Mouse (Mus musculus) T-helper 1 cell (primary cell): ENCODE results near the gene Slc26a6.

Source experiments
- in situ Hi-C: fragments of 300-600 bp; cut with MboI, MseI; formaldehyde crosslinking; loops from one replicate; pipeline ENCODE4 v1.15.1; 2025; ENCODE audit warnings: high pct_unique_total_duplicates

The Slc26a6 gene

DNA sequence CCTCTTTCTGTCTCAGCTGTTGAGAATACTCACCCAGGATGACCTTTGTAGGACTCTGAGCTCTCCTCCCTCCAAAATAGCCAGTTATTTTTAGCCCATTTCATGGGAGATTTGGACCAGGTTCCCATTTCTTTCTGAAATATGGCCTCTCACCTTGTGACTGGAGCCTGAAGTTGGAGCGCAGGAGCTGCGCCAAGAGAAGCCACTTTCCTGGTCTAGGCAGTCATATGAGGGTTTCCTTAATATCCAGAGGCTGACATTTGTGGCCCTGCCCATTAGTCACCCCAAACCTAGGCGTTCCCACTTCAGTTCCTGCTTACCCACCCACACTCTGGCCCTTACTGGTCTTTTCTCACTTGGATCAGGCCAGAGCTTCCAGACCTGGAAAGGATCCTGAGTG lies at the start of gene Slc26a6:
Slc26a6 (plus strand) TSS at position 308 of the 400 bp plus-strand sequence.
- in situ Hi-C loops: loop anchor here (10.0 kb wide), 1 partner anchor 242 kb away; the partner anchor contains the start of gene Plxnb1

DNA sequence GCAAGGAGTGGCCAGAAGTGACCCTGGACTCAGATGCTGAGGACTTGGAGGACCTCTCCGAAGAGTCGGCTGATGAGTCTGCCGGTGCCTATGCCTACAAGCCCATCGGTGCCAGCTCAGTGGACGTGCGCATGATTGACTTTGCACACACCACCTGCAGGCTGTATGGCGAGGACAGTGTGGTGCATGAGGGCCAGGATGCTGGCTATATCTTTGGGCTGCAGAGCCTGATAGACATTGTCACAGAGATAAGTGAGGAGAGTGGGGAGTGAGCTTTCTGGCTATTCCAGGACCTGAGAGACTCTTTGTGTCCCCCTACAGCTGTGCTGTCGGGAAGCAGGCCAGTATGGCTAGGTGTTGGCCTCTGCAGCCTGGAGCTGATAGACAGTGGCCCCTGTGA lies 47.3 kb upstream of the Slc26a6 start:
- in situ Hi-C loops: no loop called here

- in situ Hi-C loops: no loop called here
Observed at GRCm38 (mm10) chr9:108806379-108806778, 46.7 kb upstream of the Slc26a6 start.

DNA sequence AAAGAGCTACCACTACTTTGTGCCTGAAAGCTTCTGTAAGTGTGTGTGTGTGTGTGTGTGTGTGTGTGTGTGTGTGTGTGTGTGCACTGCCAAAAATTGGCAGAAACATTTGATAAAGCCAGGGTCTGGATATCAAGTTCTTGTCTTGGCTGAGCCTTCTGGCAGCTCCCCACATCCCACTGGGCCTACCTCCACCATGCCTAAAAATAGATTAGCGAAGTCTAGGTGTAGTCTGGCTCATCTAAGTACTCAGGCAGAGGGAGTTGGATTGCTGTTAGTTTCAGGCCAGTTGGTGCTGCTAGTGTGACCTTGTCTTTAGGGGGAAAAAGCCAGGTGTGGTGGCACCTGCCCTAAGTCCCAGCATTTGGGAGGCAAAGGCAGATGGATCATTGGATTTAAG lies 46.3 kb upstream of the Slc26a6 start:
- in situ Hi-C loops: no loop called here

DNA sequence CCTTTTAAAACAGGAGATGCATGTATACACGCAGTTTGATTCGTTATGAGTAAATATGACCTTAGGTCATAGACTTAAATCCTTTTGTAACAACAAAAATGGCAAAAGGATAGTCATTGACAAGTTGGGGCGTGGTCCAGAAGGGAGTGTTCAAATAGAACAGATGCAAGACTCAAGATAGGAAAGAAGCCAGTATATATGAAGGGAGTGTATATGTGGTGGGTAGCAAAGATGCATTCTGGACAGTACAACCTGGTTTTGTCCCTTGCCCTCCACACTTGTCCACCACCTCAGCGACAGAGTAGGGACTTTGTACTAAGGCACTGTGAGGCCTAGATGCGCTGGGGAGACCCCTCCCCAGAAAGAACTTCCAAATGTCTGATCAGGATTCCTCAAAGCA lies 45.4 kb upstream of the Slc26a6 start:
- in situ Hi-C loops: no loop called here

- in situ Hi-C loops: no loop called here
Observed at GRCm38 (mm10) chr9:108808163-108808665, 44.9 kb upstream of the Slc26a6 start, which contains the start of gene Nckipsd. Gene Nckipsd, plus strand, starts transcription at chr9:108808368.

DNA sequence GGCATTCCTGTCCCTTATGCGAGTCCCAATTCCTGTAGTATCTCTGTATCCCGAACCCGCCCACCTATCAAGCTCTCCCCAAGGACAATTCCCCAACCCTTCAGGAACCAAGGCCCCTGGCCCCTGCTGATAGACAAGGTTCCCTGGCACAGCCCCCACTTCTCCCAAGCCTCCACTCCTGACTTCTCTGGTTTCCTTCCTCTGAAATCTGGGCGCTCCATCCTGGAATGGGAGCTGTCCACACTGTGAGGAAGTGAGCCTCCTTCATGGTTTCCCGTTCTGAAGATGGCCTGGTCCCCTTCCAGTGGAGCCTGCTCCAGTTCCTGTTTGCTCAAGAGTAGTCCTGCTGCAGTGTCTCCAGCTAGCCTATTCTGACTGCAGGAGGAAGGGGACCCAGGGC lies 43.9 kb upstream of the Slc26a6 start:
- in situ Hi-C loops: no loop called here

GRCm38 (mm10) chr9:108809723-108810122 lies 43.4 kb upstream of the Slc26a6 start:
- in situ Hi-C loops: no loop called here

- in situ Hi-C loops: no loop called here
Observed at GRCm38 (mm10) chr9:108810516-108810915, 42.6 kb upstream of the Slc26a6 start.

DNA sequence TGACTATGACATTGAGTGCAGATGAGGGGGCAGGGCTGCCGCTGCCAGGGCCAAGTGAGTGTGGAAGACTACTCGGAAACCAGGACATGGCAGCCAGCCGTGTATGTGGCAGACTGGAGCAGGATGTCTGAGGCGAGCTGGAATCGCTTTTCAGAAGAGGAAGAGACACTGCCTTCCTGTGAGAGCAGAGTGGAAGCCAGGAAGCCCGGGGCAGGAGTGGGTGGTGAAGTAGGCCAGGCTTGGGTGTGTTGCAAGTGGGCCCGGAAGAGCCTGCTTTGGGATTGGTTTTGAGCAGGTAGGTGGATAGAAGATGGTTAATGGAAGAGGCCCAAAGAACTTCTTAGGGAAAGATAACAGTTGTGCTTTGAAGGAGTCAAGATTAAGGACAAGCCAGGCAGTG lies 37.5 kb upstream of the Slc26a6 start:
- in situ Hi-C loops: no loop called here

GRCm38 (mm10) chr9:108819495-108819894 lies 33.6 kb upstream of the Slc26a6 start:
- in situ Hi-C loops: no loop called here

GRCm38 (mm10) chr9:108820077-108820476 lies 33.0 kb upstream of the Slc26a6 start:
- in situ Hi-C loops: loop anchor here (10.0 kb wide), 1 partner anchor 1425 kb away; the partner anchor contains the start of gene Cspg5

- in situ Hi-C loops: loop anchor here (10.0 kb wide), 1 partner anchor 1421 kb away; the partner anchor contains the start of gene Cspg5
Observed at GRCm38 (mm10) chr9:108824144-108824685, 28.9 kb upstream of the Slc26a6 start.

DNA sequence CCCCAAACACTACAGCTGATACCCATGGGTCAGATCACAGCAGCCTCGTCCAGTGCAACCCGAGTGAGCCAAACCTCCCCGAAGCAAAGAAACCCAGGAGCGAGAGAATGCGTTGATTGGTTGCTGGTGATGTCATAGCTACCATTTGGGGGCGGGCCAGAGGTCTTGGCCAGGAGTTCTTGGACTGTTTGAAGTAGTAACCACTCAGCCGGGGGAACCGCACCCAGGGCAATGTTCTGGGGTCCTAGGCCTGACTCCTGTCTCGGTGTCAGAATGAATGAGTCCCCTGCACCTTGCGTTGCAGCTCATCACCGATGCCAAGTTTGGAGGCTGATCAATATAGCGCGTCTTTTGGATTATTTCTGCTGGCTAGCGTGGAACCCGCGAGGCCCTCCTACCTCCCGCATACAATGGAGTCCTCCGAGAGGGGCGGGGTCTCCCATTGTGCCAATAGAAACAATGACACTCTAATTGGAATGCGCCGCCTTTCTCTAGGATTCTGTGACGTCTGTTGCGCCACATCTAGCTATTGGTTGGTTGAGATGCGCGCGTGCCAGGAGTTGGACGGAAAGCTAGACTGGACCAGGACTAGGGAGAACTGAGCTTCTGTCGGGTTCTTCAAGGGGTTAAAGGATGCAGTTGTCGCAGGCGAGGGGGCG lies 28.2 kb upstream of the Slc26a6 start:
- in situ Hi-C loops: loop anchor here (10.0 to 25.0 kb wide), 2 partner anchors 1012 to 1420 kb away; partner anchors contain the start of genes Camp, Cspg5 and Nme6

DNA sequence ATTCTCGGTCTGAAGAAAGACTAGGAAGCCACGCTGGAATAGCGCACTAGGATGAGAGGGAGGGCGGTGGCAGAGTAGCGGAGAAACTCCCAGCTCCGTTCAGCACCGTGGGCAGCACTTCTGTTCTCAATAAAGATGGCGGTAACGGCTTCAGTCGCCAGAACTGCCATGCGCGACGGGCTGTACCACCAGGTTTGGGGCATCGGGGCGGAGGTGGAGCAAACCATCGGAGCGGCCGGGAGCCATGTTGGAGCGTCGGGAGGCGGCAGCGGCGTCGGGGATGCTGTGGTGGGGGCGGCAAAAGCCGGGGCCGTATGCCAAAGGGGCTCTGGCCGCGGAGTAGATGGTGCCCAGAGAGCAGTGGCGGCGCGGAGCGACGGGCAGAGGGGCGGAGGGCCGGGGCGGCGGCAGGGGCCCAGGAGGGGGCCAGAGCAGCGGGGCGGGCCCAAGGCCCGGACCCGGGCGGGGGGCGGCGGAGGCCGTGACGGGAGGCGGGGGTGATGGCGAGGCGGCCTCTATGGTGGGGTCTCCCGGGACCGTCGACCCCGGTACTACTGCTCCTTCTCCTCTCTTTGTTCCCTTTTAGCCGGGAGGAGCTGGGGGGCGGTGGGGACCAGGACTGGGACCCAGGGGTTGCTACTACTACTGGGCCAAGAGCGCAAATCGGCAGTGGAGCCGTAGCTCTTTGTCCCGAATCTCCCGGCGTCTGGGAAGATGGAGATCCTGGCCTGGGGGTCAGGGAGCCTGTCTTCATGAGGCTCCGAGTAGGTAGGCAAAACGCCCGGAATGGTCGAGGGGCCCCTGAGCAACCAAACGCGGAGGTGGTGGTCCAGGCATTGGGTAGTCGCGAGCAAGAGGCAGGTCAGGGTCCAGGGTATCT lies 27.0 kb upstream of the Slc26a6 start, which contains the start of gene Celsr3:
Celsr3 (plus strand) TSS at position 501 of the 880 bp plus-strand sequence.
- in situ Hi-C loops: loop anchor here (10.0 to 25.0 kb wide), 2 partner anchors 1011 to 1419 kb away; partner anchors contain the start of genes Camp, Cspg5 and Nme6

DNA sequence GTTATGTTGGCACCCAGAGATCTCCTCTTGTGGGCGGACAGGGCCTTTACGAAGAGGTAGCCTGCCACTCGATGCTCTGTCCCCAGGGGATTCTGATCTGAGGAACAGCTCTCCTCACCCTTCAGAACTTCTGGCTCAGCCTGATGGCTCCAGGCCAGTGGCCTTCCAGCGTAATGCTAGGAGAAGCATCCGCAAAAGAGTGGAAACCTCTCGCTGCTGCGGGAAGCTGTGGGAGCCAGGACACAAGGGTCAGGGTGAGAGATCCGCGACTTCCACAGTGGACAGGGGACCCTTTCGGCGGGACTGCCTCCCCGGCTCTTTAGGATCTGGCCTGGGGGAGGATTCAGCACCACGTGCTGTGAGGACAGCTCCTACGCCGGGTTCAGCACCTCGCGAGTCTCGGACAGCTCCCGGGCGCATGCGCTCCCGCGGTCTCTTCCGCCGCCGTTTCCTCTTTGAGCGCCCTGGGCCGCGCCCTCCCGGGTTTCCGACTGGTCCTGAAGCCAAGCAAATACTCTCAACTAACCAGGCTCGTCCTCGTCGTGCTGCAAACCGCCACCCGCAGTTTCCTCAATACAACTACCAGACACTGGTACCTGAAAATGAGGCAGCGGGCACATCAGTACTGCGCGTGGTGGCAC lies 26.3 kb upstream of the Slc26a6 start:
- in situ Hi-C loops: loop anchor here (10.0 to 25.0 kb wide), 2 partner anchors 1010 to 1418 kb away; partner anchors contain the start of genes Camp, Cspg5 and Nme6

DNA sequence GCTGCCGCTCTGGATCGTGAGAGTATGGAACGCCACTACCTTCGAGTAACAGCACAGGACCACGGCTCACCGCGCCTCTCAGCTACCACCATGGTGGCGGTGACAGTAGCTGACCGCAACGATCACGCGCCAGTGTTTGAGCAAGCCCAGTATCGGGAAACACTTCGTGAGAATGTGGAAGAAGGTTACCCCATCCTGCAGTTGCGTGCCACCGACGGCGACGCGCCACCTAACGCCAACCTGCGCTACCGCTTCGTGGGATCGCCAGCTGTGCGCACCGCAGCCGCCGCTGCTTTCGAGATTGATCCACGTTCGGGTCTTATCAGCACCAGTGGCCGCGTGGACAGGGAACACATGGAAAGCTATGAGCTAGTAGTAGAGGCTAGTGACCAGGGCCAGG lies 25.6 kb upstream of the Slc26a6 start:
- in situ Hi-C loops: loop anchor here (10.0 to 25.0 kb wide), 2 partner anchors 1010 to 1417 kb away; partner anchors contain the start of genes Camp, Cspg5 and Nme6

DNA sequence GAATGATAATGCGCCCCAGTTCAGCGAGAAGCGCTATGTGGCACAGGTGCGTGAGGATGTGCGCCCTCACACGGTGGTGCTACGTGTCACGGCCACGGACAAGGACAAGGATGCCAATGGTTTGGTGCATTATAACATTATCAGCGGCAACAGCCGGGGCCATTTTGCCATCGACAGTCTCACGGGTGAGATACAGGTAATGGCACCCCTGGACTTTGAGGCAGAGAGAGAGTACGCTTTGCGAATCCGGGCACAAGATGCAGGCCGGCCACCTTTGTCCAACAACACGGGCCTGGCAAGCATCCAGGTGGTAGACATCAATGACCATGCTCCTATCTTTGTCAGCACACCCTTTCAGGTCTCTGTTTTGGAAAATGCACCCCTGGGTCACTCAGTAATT lies 25.2 kb upstream of the Slc26a6 start:
- in situ Hi-C loops: loop anchor here (10.0 to 25.0 kb wide), 2 partner anchors 1009 to 1417 kb away; partner anchors contain the start of genes Camp, Cspg5 and Nme6

GRCm38 (mm10) chr9:108831637-108832036 lies 21.4 kb upstream of the Slc26a6 start:
- in situ Hi-C loops: loop anchor here (25.0 kb wide), 1 partner anchor 1006 kb away; the partner anchor contains the start of genes Camp and Nme6

- in situ Hi-C loops: loop anchor here (25.0 kb wide), 1 partner anchor 1005 kb away; the partner anchor contains the start of genes Camp and Nme6
Observed at GRCm38 (mm10) chr9:108832390-108833108, 20.5 kb upstream of the Slc26a6 start.
